Comparison of ENCODE assay signal across 8 mouse cellular contexts in genomic region chr17:34196941-34197894, GRCm38 (mm10). TPM values are rescaled to one million over a fixed set of nuclear protein-coding genes. Genes with fewer than 3 reads are reported as not detected.
DNase-seq lines count a peak whose midpoint lies in the region; ATAC-seq and TF ChIP-seq lines count a peak whose summit lies in the region.

TSS of gene Psmb8 (plus strand) at chr17:34197721.

- TF ChIP-seq CTCF in bone marrow, adult 2 months (IDR thresholded peaks at IDR 0.05; ENCODE audit: control insufficient read depth, insufficient read depth, low read length) = no peak

- DNase-seq in 3T3-L1 (ENCODE audit: low read depth, low spot score) = peak; percentile 73
- peak; percentile 90 to 91 for DNase-seq in heart, adult 9 months (ENCODE audit: low spot score in 2 of 2)
- DNase-seq in kidney, adult 9 months = peak; percentile 94
- DNase-seq in spleen, adult 18-20 months = peak; percentile 80 to 88

- WGBS in bone marrow, adult 2 months = 8% methylated on average over 41 of the region's 41 CpGs
- WGBS in limb, embryonic 13.5 days = 5% methylated on average over 41 of the region's 41 CpGs
- WGBS in midbrain, embryonic 15.5 days = 4% methylated on average over 41 of the region's 41 CpGs

- 0 out of 2 replicates have a peak, but pooled peaks have one; percentile 9 for ATAC-seq in erythroblast, adult 5-6 weeks (replicated peaks; ENCODE audit: low FRiP score, poor library complexity, severe bottlenecking)
- peak; percentile 88 for ATAC-seq in limb, embryonic 13.5 days (ENCODE audit: low FRiP score, low read depth)
- peak; percentile 88 for ATAC-seq in midbrain, embryonic 15.5 days (replicated peaks)

- no peaks in the 10 kb centered on the region; the same call in 1 of the 2 replicates for H3K9me3 ChIP-seq in limb, embryonic 13.5 days
- H3K9me3 ChIP-seq in midbrain, embryonic 15.5 days = no peaks in the 10 kb centered on the region

- peaks cover 2% of the 10 kb centered on the region; the same call in 1 of the 2 replicates for H3K4me1 ChIP-seq in bone marrow, adult 2 months (ENCODE audit: control insufficient read depth, insufficient read depth, low read length)
- H3K4me1 ChIP-seq in limb, embryonic 13.5 days = peaks cover 17% of the 10 kb centered on the region
- H3K4me1 ChIP-seq in midbrain, embryonic 15.5 days = peaks cover 15% of the 10 kb centered on the region

- H3K9ac ChIP-seq in limb, embryonic 13.5 days = peak within 1 kb of the TSS; percentile 50; the same call in 1 of the 2 replicates
- peak within 1 kb of the TSS; percentile 26; the same call in 1 of the 2 replicates for H3K9ac ChIP-seq in midbrain, embryonic 15.5 days

- H3K27ac ChIP-seq in bone marrow, adult 2 months (ENCODE audit: control insufficient read depth, insufficient read depth, low read depth, low read length, poor library complexity) = peak within 1 kb of the TSS; percentile 84
- H3K27ac ChIP-seq in limb, embryonic 13.5 days = no peak within 1 kb of the TSS
- H3K27ac ChIP-seq in midbrain, embryonic 15.5 days = no peak within 1 kb of the TSS

- TF ChIP-seq POLR2A in bone marrow, adult 2 months (IDR thresholded peaks at IDR 0.05; ENCODE audit: borderline replicate concordance, control insufficient read depth, low read depth, low read length) = peak; percentile 41; the same call in 1 of the 2 replicates

- no peaks in the 10 kb centered on the region for H3K36me3 ChIP-seq in limb, embryonic 13.5 days
- no peaks in the 10 kb centered on the region for H3K36me3 ChIP-seq in midbrain, embryonic 15.5 days (replicated peaks)

- peak within 1 kb of the TSS; percentile 81 for H3K4me3 ChIP-seq in bone marrow, adult 2 months (replicated peaks; ENCODE audit: control insufficient read depth, low read depth, low read length)
- peak within 1 kb of the TSS; percentile 43 for H3K4me3 ChIP-seq in limb, embryonic 13.5 days
- peak within 1 kb of the TSS; percentile 42 for H3K4me3 ChIP-seq in midbrain, embryonic 15.5 days

- peak within 1 kb of the TSS; percentile 69 for H3K4me2 ChIP-seq in limb, embryonic 13.5 days (replicated peaks)
- H3K4me2 ChIP-seq in midbrain, embryonic 15.5 days = peak within 1 kb of the TSS; percentile 73

- H3K27me3 ChIP-seq in limb, embryonic 13.5 days = peaks cover 95% of the 10 kb centered on the region
- H3K27me3 ChIP-seq in midbrain, embryonic 15.5 days (replicated peaks) = peaks cover 68% of the 10 kb centered on the region

RNA-seq across cellular contexts. Expression of gene Psmb8, which starts in this region (rescaled TPM):
- 35.3 and 68.8 TPM in 2 replicates for polyA plus RNA-seq in bone marrow, adult 2 months (2011; ENCODE audit: insufficient read depth, insufficient read length, low replicate concordance, missing spikeins)
- 35.5 and 50.4 TPM in 2 replicates for total RNA-seq in erythroblast, adult 5-6 weeks (2015; ENCODE audit: low replicate concordance)
- 34.0 and 37.2 TPM in 2 replicates for total RNA-seq in erythroblast, adult 5-6 weeks (2017; ENCODE audit: low replicate concordance)
- 5.5 and 5.6 TPM in 2 replicates for polyA plus RNA-seq in limb, embryonic 13.5 days (2015; fragmentation: Nextera tagmentation; extraction: Ambion mirVana)
- polyA plus RNA-seq in midbrain, embryonic 15.5 days (2015; fragmentation: Nextera tagmentation; extraction: Ambion mirVana) = 4.1 and 4.2 TPM in 2 replicates

Comparison
In these comparisons a context has a peak if more than half of its experiments do, and no peak if none do; other contexts are left out.
1. ATAC-seq: peak in every context shown above with its lines; median percentile 88 in limb, embryonic 13.5 days; 88 in midbrain, embryonic 15.5 days; 9 in erythroblast, adult 5-6 weeks.